Mouse (Mus musculus) liver, embryonic 11.5 days (tissue): ENCODE results near the gene Bco1. TPM values are rescaled to one million over a fixed set of nuclear protein-coding genes. Genes with fewer than 3 reads are reported as not detected.

Source experiments
- ATAC-seq: fragments of 200-750 bp; cut with Nextera tagmentation; replicated peaks from 2 replicates; pipeline ENCODE4 v1.8.0; 2017; ENCODE audit warnings: moderate number of reproducible peaks, mild to moderate bottlenecking, moderate TSS enrichment, moderate library complexity; ENCODE audit not compliant: low FRiP score
- DNase-seq: peaks from one replicate; pipeline ENCODE4 v3.0.0-alpha.2; 2017; ENCODE audit warnings: low spot score
- H3K27ac ChIP-seq: fragments of 300-500 bp; sonication (generic); 2 replicates; pipeline ENCODE4 v1.5.1; 2014; ENCODE audit warnings: mild to moderate bottlenecking, low read depth, low read length, control low read depth
- H3K27me3 ChIP-seq: fragments of 300-500 bp; sonication (generic); replicated peaks from 2 replicates; pipeline ENCODE4 v1.6.1; 2014; ENCODE audit warnings: low read length, mixed read lengths; ENCODE audit not compliant: control insufficient read depth, insufficient read depth
- H3K36me3 ChIP-seq: fragments of 300-500 bp; sonication (generic); 2 replicates; pipeline ENCODE4 v1.6.1; 2014; ENCODE audit warnings: mild to moderate bottlenecking, low read length, moderate library complexity, mixed read lengths; ENCODE audit not compliant: control insufficient read depth, insufficient read depth
- H3K4me1 ChIP-seq: fragments of 300-500 bp; sonication (generic); replicated peaks from 2 replicates; pipeline ENCODE4 v1.6.1; 2014; ENCODE audit warnings: low read length, mixed read lengths; ENCODE audit not compliant: control insufficient read depth, insufficient read depth
- H3K4me2 ChIP-seq: fragments of 300-500 bp; sonication (generic); 2 replicates; pipeline ENCODE4 v1.6.1; 2014; ENCODE audit warnings: mild to moderate bottlenecking, control low read depth, moderate library complexity
- H3K4me3 ChIP-seq: fragments of 300-500 bp; sonication (generic); 2 replicates; pipeline ENCODE4 v1.5.1; 2014; ENCODE audit warnings: low read depth, low read length, control low read depth
- H3K9ac ChIP-seq: fragments of 300-500 bp; sonication (generic); 2 replicates; pipeline ENCODE4 v1.6.1; 2014; ENCODE audit warnings: low read depth, low read length, control low read depth
- H3K9me3 ChIP-seq: fragments of 300-500 bp; sonication (generic); 2 replicates; pipeline ENCODE4 v1.6.1; 2016; ENCODE audit warnings: low read length, inconsistent platforms, mixed read lengths; ENCODE audit not compliant: control insufficient read depth
- WGBS: fragments of 180-500 bp; shearing (Covaris S2); extraction: QIAGEN DNeasy Blood & Tissue Kit; methylation state at CpG from one replicate; pipeline ENCODE4 v1.1.7; 2014; 5-methylcytosine and 5-hydroxymethylcytosine counted together
- polyA plus RNA-seq: library from polyadenylated mRNA; unstranded; fragments of >200 nt; fragmentation: Nextera tagmentation; extraction: Ambion mirVana; gene quantifications from 2 replicates; pipeline ENCODE4 v1.2.1, GENCODE M21; 2014

Gene Bco1
- polyA plus RNA-seq, 1 experiment from 2014 or later = 11.9 TPM

- Histone ChIP-seq H3K9ac (no peak overlapping the region), H3K4me3 (no peak overlapping the region), H3K27me3 (no peaks in the 10 kb centered on the region), H3K36me3 (no peaks in the 10 kb centered on the region), H3K9me3 (no peaks in the 10 kb centered on the region), H3K4me1 (peaks cover 27% of the 10 kb centered on the region), H3K27ac (no peak overlapping the region), H3K4me2 (no peak overlapping the region)
- no peak for DNase-seq
- no peak for ATAC-seq
- 90% methylated on average over 4 of the region's 4 CpGs for WGBS
Observed at GRCm38 (mm10) chr8:117164912-117165311, 69.3 kb downstream of the Bco1 start.

GRCm38 (mm10) chr8:117165542-117165941, 69.9 kb downstream of the Bco1 start:
- Histone ChIP-seq H3K9me3 (no peaks in the 10 kb centered on the region), H3K9ac (no peak overlapping the region), H3K4me2 (no peak overlapping the region), H3K4me3 (no peak overlapping the region), H3K27me3 (no peaks in the 10 kb centered on the region), H3K36me3 (no peaks in the 10 kb centered on the region), H3K27ac (no peak overlapping the region), H3K4me1 (peaks cover 27% of the 10 kb centered on the region)
- ATAC-seq (no peak), DNase-seq (no peak)
- 84% methylated on average over 4 of the region's 4 CpGs for WGBS

- peaks cover 27% of the 10 kb centered on the region for H3K4me1 ChIP-seq
- H3K36me3 ChIP-seq = no peaks in the 10 kb centered on the region
- ATAC-seq = no peak
- H3K27ac ChIP-seq = no peak overlapping the region
- H3K4me3 ChIP-seq = no peak overlapping the region
- no peak overlapping the region for H3K4me2 ChIP-seq
- WGBS = 64% methylated on average over 2 of the region's 2 CpGs
- H3K9ac ChIP-seq = no peak overlapping the region
- DNase-seq = no peak
- H3K9me3 ChIP-seq = no peaks in the 10 kb centered on the region
- no peaks in the 10 kb centered on the region for H3K27me3 ChIP-seq
Observed at GRCm38 (mm10) chr8:117166515-117166914, 70.9 kb downstream of the Bco1 start.

GRCm38 (mm10) chr8:117167243-117167883, 71.7 kb downstream of the Bco1 start:
- Histone ChIP-seq H3K27ac (no peak overlapping the region), H3K4me2 (peak overlapping the region; percentile 46; the same call in 1 of the 2 replicates), H3K4me3 (no peak overlapping the region), H3K9ac (no peak overlapping the region), H3K9me3 (no peaks in the 10 kb centered on the region), H3K27me3 (no peaks in the 10 kb centered on the region), H3K36me3 (no peaks in the 10 kb centered on the region), H3K4me1 (peaks cover 27% of the 10 kb centered on the region)
- WGBS = 74% methylated on average over 8 of the region's 8 CpGs
- DNase-seq (no peak), ATAC-seq (no peak)

GRCm38 (mm10) chr8:117168378-117168777, 72.7 kb downstream of the Bco1 start:
- no peak for DNase-seq
- Histone ChIP-seq H3K27ac (no peak overlapping the region), H3K27me3 (no peaks in the 10 kb centered on the region), H3K9me3 (no peaks in the 10 kb centered on the region), H3K36me3 (no peaks in the 10 kb centered on the region), H3K4me1 (peaks cover 30% of the 10 kb centered on the region), H3K9ac (peak overlapping the region; percentile 43; the same call in 1 of the 2 replicates), H3K4me3 (no peak overlapping the region), H3K4me2 (peak overlapping the region; percentile 46)
- peak; percentile 83 for ATAC-seq
- 68% methylated on average over 9 of the region's 9 CpGs for WGBS

GRCm38 (mm10) chr8:117171826-117172225, 76.2 kb downstream of the Bco1 start:
- no peak overlapping the region for H3K27ac ChIP-seq
- no peak overlapping the region for H3K9ac ChIP-seq
- H3K9me3 ChIP-seq = no peaks in the 10 kb centered on the region
- 75% methylated on average over 3 of the region's 3 CpGs for WGBS
- no peak for ATAC-seq
- H3K4me3 ChIP-seq = no peak overlapping the region
- DNase-seq = no peak
- no peak overlapping the region for H3K4me2 ChIP-seq
- H3K4me1 ChIP-seq = peaks cover 26% of the 10 kb centered on the region
- no peaks in the 10 kb centered on the region for H3K36me3 ChIP-seq
- no peaks in the 10 kb centered on the region for H3K27me3 ChIP-seq

GRCm38 (mm10) chr8:117172904-117173303, 77.2 kb downstream of the Bco1 start:
- ATAC-seq (no peak), DNase-seq (no peak)
- H3K9ac ChIP-seq = no peak overlapping the region
- peaks cover 16% of the 10 kb centered on the region for H3K4me1 ChIP-seq
- no peaks in the 10 kb centered on the region for H3K27me3 ChIP-seq
- 54% methylated on average over 7 of the region's 7 CpGs for WGBS
- no peaks in the 10 kb centered on the region for H3K36me3 ChIP-seq
- no peak overlapping the region for H3K4me2 ChIP-seq
- no peak overlapping the region for H3K27ac ChIP-seq
- no peak overlapping the region for H3K4me3 ChIP-seq
- H3K9me3 ChIP-seq = no peaks in the 10 kb centered on the region

- ATAC-seq (no peak), DNase-seq (no peak)
- Histone ChIP-seq H3K27ac (no peak overlapping the region), H3K9me3 (no peaks in the 10 kb centered on the region), H3K4me2 (no peak overlapping the region), H3K36me3 (no peaks in the 10 kb centered on the region), H3K9ac (no peak overlapping the region), H3K4me1 (peaks cover 8% of the 10 kb centered on the region), H3K4me3 (no peak overlapping the region), H3K27me3 (no peaks in the 10 kb centered on the region)
- WGBS = 79% methylated on average over 3 of the region's 3 CpGs
Observed at GRCm38 (mm10) chr8:117173690-117174089, 78.0 kb downstream of the Bco1 start.

GRCm38 (mm10) chr8:117174536-117174935, 78.9 kb downstream of the Bco1 start:
- H3K4me3 ChIP-seq = no peak overlapping the region
- H3K27ac ChIP-seq = no peak overlapping the region
- H3K27me3 ChIP-seq = no peaks in the 10 kb centered on the region
- DNase-seq = no peak
- H3K9ac ChIP-seq = no peak overlapping the region
- peaks cover 8% of the 10 kb centered on the region; the same call in 1 of the 2 replicates for H3K4me1 ChIP-seq
- no peak overlapping the region for H3K4me2 ChIP-seq
- WGBS = 86% methylated on average over 5 of the region's 5 CpGs
- ATAC-seq = no peak
- H3K36me3 ChIP-seq = no peaks in the 10 kb centered on the region
- H3K9me3 ChIP-seq = no peaks in the 10 kb centered on the region
